Mouse (Mus musculus) midbrain, postnatal 0 days (tissue): ENCODE measurements around the gene Mipol1. TPM values are rescaled to one million over a fixed set of nuclear protein-coding genes. Genes with fewer than 3 reads are reported as not detected.

ENCODE experiments used
- ATAC-seq: fragments of 200-750 bp; cut with Nextera tagmentation; 2 replicates; pipeline ENCODE4 v1.8.0; 2017; ENCODE audit warnings: moderate number of reproducible peaks, mild to moderate bottlenecking, moderate TSS enrichment, moderate library complexity; ENCODE audit not compliant: low FRiP score
- DNase-seq: peaks from one replicate; pipeline ENCODE4 v3.0.0-alpha.2; 2015; ENCODE audit warnings: low spot score
- H3K27ac ChIP-seq: fragments of 300-500 bp; sonication (generic); 2 replicates; pipeline ENCODE4 v1.5.1; 2014; ENCODE audit warnings: low read depth, mild to moderate bottlenecking, low read length, mixed read lengths
- H3K27me3 ChIP-seq: fragments of 300-500 bp; sonication (generic); 2 replicates; pipeline ENCODE4 v1.6.1; 2014; ENCODE audit warnings: low read length, control low read depth, mixed read lengths; ENCODE audit not compliant: insufficient read depth
- H3K36me3 ChIP-seq: fragments of 300-500 bp; sonication (generic); 2 replicates; pipeline ENCODE4 v1.6.1; 2014; ENCODE audit warnings: low read length, control low read depth, mixed read lengths; ENCODE audit not compliant: insufficient read depth
- H3K4me1 ChIP-seq: fragments of 300-500 bp; sonication (generic); 2 replicates; pipeline ENCODE4 v1.6.1; 2014; ENCODE audit warnings: mild to moderate bottlenecking, control low read depth, antibody characterized with exemption, low read length, mixed read lengths; ENCODE audit not compliant: insufficient read depth
- H3K4me2 ChIP-seq: fragments of 300-500 bp; sonication (generic); 2 replicates; pipeline ENCODE4 v1.6.1; 2014; ENCODE audit warnings: low read depth, mild to moderate bottlenecking, low read length, mixed read lengths; ENCODE audit not compliant: poor library complexity, severe bottlenecking
- H3K4me3 ChIP-seq: fragments of 300-500 bp; sonication (generic); 2 replicates; pipeline ENCODE4 v1.5.1; 2014; ENCODE audit warnings: low read depth, mild to moderate bottlenecking, low read length, moderate library complexity
- H3K9ac ChIP-seq: fragments of 300-500 bp; sonication (generic); replicated peaks from 2 replicates; pipeline ENCODE4 v1.6.1; 2014; ENCODE audit warnings: mild to moderate bottlenecking, low read length, moderate library complexity, mixed read lengths; ENCODE audit not compliant: poor library complexity, severe bottlenecking
- H3K9me3 ChIP-seq: fragments of 300-500 bp; sonication (generic); 2 replicates; pipeline ENCODE4 v1.6.1; 2016; ENCODE audit warnings: low read length, control low read depth
- CTCF ChIP-seq: IDR thresholded peaks from 2 replicates; pipeline ENCODE4 v1.5.1; 2016; ENCODE audit warnings: antibody characterized with exemption, mild to moderate bottlenecking
- WGBS: fragments of 180-500 bp; shearing (Covaris S2); extraction: QIAGEN DNeasy Blood & Tissue Kit; methylation state at CpG from one replicate; pipeline ENCODE4 v1.1.7; 2014; 5-methylcytosine and 5-hydroxymethylcytosine counted together
- polyA plus RNA-seq: library from polyadenylated mRNA; unstranded; fragments of >200 nt; fragmentation: Nextera tagmentation; extraction: Ambion mirVana; gene quantifications from 2 replicates; pipeline ENCODE4 v1.2.1, GENCODE M21; 2015
- total RNA-seq: library from RNA; depleted of rRNA; stranded (reverse); fragments of >200 nt; gene quantifications from 2 replicates; pipeline ENCODE4 v1.2.3, GENCODE M21; 2014

Gene Mipol1
- total and polyA plus RNA-seq, 2 experiments from 2014 or later = 1.9 to 4.1 TPM

GRCm38 (mm10) chr12:57449299-57449698 is 219.1 kb downstream of the Mipol1 start:
- no peak for TF ChIP-seq CTCF
- no peak for DNase-seq
- ATAC-seq = no peak
- Histone ChIP-seq H3K27me3 (no peaks in the 10 kb centered on the region), H3K9ac (no peak overlapping the region), H3K4me2 (no peak overlapping the region), H3K27ac (no peak overlapping the region), H3K9me3 (no peaks in the 10 kb centered on the region), H3K36me3 (no peaks in the 10 kb centered on the region), H3K4me1 (no peaks in the 10 kb centered on the region), H3K4me3 (no peak overlapping the region)
- WGBS = 83% methylated on average over 1 of the region's 1 CpGs

GRCm38 (mm10) chr12:57450017-57450583 is 219.9 kb downstream of the Mipol1 start:
- Histone ChIP-seq H3K9ac (no peak overlapping the region), H3K27me3 (no peaks in the 10 kb centered on the region), H3K9me3 (no peaks in the 10 kb centered on the region), H3K4me3 (no peak overlapping the region), H3K36me3 (no peaks in the 10 kb centered on the region), H3K4me1 (no peaks in the 10 kb centered on the region), H3K4me2 (no peak overlapping the region), H3K27ac (no peak overlapping the region)
- DNase-seq (no peak), ATAC-seq (no peak)
- no peak for TF ChIP-seq CTCF
- WGBS = 94% methylated on average over 5 of the region's 5 CpGs

GRCm38 (mm10) chr12:57456911-57457310 is 226.7 kb downstream of the Mipol1 start:
- H3K4me2 ChIP-seq = no peak overlapping the region
- no peak for ATAC-seq

GRCm38 (mm10) chr12:57457339-57457738 is 227.1 kb downstream of the Mipol1 start:
- no peak overlapping the region for H3K27ac ChIP-seq
- H3K36me3 ChIP-seq = no peaks in the 10 kb centered on the region
- ATAC-seq (no peak), DNase-seq (no peak)
- H3K4me3 ChIP-seq = no peak overlapping the region
- no peaks in the 10 kb centered on the region for H3K27me3 ChIP-seq
- H3K4me2 ChIP-seq = no peak overlapping the region
- H3K4me1 ChIP-seq = no peaks in the 10 kb centered on the region
- WGBS = 29% methylated on average over 4 of the region's 4 CpGs
- no peaks in the 10 kb centered on the region for H3K9me3 ChIP-seq
- no peak for TF ChIP-seq CTCF
- H3K9ac ChIP-seq = no peak overlapping the region

More at GRCm38 (mm10) chr12:57456911-57457310, 226.7 kb downstream of the Mipol1 start:
- no peak overlapping the region for H3K4me3 ChIP-seq
- H3K9me3 ChIP-seq = no peaks in the 10 kb centered on the region
- WGBS = 30% methylated on average over 4 of the region's 4 CpGs
- H3K27ac ChIP-seq = no peak overlapping the region
- no peaks in the 10 kb centered on the region for H3K4me1 ChIP-seq
- no peaks in the 10 kb centered on the region for H3K36me3 ChIP-seq
- TF ChIP-seq CTCF = no peak
- no peaks in the 10 kb centered on the region for H3K27me3 ChIP-seq
- no peak overlapping the region for H3K9ac ChIP-seq
- no peak for DNase-seq

GRCm38 (mm10) chr12:57464520-57465334 is 234.5 kb downstream of the Mipol1 start:
- no peak overlapping the region for H3K4me3 ChIP-seq
- no peak overlapping the region for H3K27ac ChIP-seq
- H3K27me3 ChIP-seq = no peaks in the 10 kb centered on the region
- no peaks in the 10 kb centered on the region for H3K4me1 ChIP-seq
- H3K9me3 ChIP-seq = no peaks in the 10 kb centered on the region
- H3K4me2 ChIP-seq = no peak overlapping the region
- no peak overlapping the region for H3K9ac ChIP-seq
- 80% methylated on average over 12 of the region's 12 CpGs for WGBS
- no peak for TF ChIP-seq CTCF
- ATAC-seq (no peak), DNase-seq (no peak)
- no peaks in the 10 kb centered on the region for H3K36me3 ChIP-seq

GRCm38 (mm10) chr12:57471786-57472185 is 241.6 kb downstream of the Mipol1 start:
- Histone ChIP-seq H3K4me2 (no peak overlapping the region), H3K9me3 (no peaks in the 10 kb centered on the region)
- no peak for TF ChIP-seq CTCF

More at GRCm38 (mm10) chr12:57471786-57472185, 241.6 kb downstream of the Mipol1 start:
- Histone ChIP-seq H3K27me3 (no peaks in the 10 kb centered on the region), H3K27ac (no peak overlapping the region), H3K9ac (no peak overlapping the region), H3K4me3 (no peak overlapping the region), H3K36me3 (no peaks in the 10 kb centered on the region), H3K4me1 (no peaks in the 10 kb centered on the region)
- no peak for DNase-seq
- no peak for ATAC-seq
- WGBS = 89% methylated on average over 8 of the region's 8 CpGs
